Mouse (Mus musculus) thymus, postnatal 14 days (tissue): ENCODE measurements around the gene Tln2.

Experiments
- DNase-seq: peaks from one replicate; pipeline ENCODE4 v3.0.0; 2021

Tln2 gene

GRCm38 (mm10) chr9:67559603-67560002 is at the start of gene Tln2:
Tln2 (minus strand) TSS chr9:67559703.
- DNase-seq = no peak

- no peak for DNase-seq
Measured at GRCm38 (mm10) chr9:67609226-67609625, 49.7 kb upstream of the Tln2 start.

- DNase-seq = no peak
Measured at GRCm38 (mm10) chr9:67607786-67608366, 48.4 kb upstream of the Tln2 start.

- DNase-seq = no peak
Measured at GRCm38 (mm10) chr9:67607268-67607667, 47.8 kb upstream of the Tln2 start.

- no peak for DNase-seq
Measured at GRCm38 (mm10) chr9:67605867-67606435, 46.4 kb upstream of the Tln2 start.

- no peak for DNase-seq
Measured at GRCm38 (mm10) chr9:67604940-67605339, 45.4 kb upstream of the Tln2 start.

GRCm38 (mm10) chr9:67602347-67602746 is 42.8 kb upstream of the Tln2 start:
- DNase-seq = no peak

GRCm38 (mm10) chr9:67595221-67595620 is 35.7 kb upstream of the Tln2 start:
- no peak for DNase-seq

- no peak for DNase-seq
Measured at GRCm38 (mm10) chr9:67593469-67594141, 34.1 kb upstream of the Tln2 start.

GRCm38 (mm10) chr9:67592726-67593125 is 33.2 kb upstream of the Tln2 start:
- DNase-seq = no peak

GRCm38 (mm10) chr9:67587111-67587510 is 27.6 kb upstream of the Tln2 start:
- no peak for DNase-seq

GRCm38 (mm10) chr9:67586489-67586888 is 27.0 kb upstream of the Tln2 start:
- DNase-seq = no peak

GRCm38 (mm10) chr9:67584871-67585270 is 25.4 kb upstream of the Tln2 start:
- no peak for DNase-seq

- no peak for DNase-seq
Measured at GRCm38 (mm10) chr9:67581581-67582280, 22.2 kb upstream of the Tln2 start.

- DNase-seq = no peak
Measured at GRCm38 (mm10) chr9:67579541-67579940, 20.0 kb upstream of the Tln2 start.

GRCm38 (mm10) chr9:67574721-67575248 is 15.3 kb upstream of the Tln2 start:
- no peak for DNase-seq

- no peak for DNase-seq
Measured at GRCm38 (mm10) chr9:67573683-67573979, 14.1 kb upstream of the Tln2 start.

GRCm38 (mm10) chr9:67572790-67573682 is 13.5 kb upstream of the Tln2 start:
- DNase-seq = no peak

- DNase-seq = no peak
Measured at GRCm38 (mm10) chr9:67565801-67566258, 6.3 kb upstream of the Tln2 start.

GRCm38 (mm10) chr9:67549811-67550501 is 9.5 kb downstream of the Tln2 start:
- no peak for DNase-seq

GRCm38 (mm10) chr9:67549332-67549731 is 10.2 kb downstream of the Tln2 start:
- DNase-seq = no peak

- no peak for DNase-seq
Measured at GRCm38 (mm10) chr9:67546650-67547049, 12.9 kb downstream of the Tln2 start.
